Mouse (Mus musculus) kidney, adult 2 months (tissue): ENCODE data around the gene Stag1. TPM values are rescaled to one million over a fixed set of nuclear protein-coding genes. Genes with fewer than 3 reads are reported as not detected.

Experiments used
- DNase-seq: peaks from one replicate; pipeline ENCODE4 v3.0.0; 2021
- H3K27ac ChIP-seq: fragments of 200-500 bp; 2 replicates; pipeline ENCODE4 v1.5.1; 2012; ENCODE audit warnings: low read depth, low read length, control low read depth, inconsistent platforms; ENCODE audit not compliant: insufficient read depth
- H3K27me3 ChIP-seq: fragments of 200-500 bp; replicated peaks from 2 replicates; pipeline ENCODE4 v1.6.1; 2012; ENCODE audit warnings: mild to moderate bottlenecking, moderate library complexity, low read length, inconsistent platforms; ENCODE audit not compliant: control insufficient read depth, insufficient read depth
- H3K36me3 ChIP-seq: fragments of 200-500 bp; 2 replicates; pipeline ENCODE4 v1.6.1; 2012; ENCODE audit warnings: mild to moderate bottlenecking, moderate library complexity, low read length, inconsistent platforms; ENCODE audit not compliant: control insufficient read depth, insufficient read depth
- H3K4me1 ChIP-seq: fragments of 200-500 bp; 2 replicates; pipeline ENCODE4 v1.6.1; 2011; ENCODE audit warnings: low read length; ENCODE audit not compliant: control insufficient read depth, insufficient read depth
- H3K4me3 ChIP-seq: fragments of 200-500 bp; 2 replicates; pipeline ENCODE4 v1.5.1; 2011; ENCODE audit warnings: mild to moderate bottlenecking, low read depth, low read length, control low read depth; ENCODE audit not compliant: insufficient read depth
- CTCF ChIP-seq: fragments of 200-500 bp; conservative IDR thresholded peaks from 2 replicates; pipeline ENCODE4 v1.5.1; 2011; ENCODE audit warnings: low read depth, mild to moderate bottlenecking, control low read depth, low read length, moderate library complexity, mixed read lengths; ENCODE audit not compliant: insufficient read depth, insufficient read length
- POLR2A ChIP-seq: fragments of 200-500 bp; IDR thresholded peaks from one replicate; pipeline ENCODE4 v1.6.1; 2011; ENCODE audit warnings: low read depth, low read length, control low read depth
- WGBS: fragments of 180-500 bp; shearing (Covaris S2); methylation state at CpG from one replicate; pipeline ENCODE4 v1.1.7; 2018; 5-methylcytosine and 5-hydroxymethylcytosine counted together
- polyA plus RNA-seq: library from polyadenylated mRNA; depleted of rRNA; stranded (reverse); fragments of >200 nt; gene quantifications from 2 replicates; pipeline ENCODE4 v1.2.3, GENCODE M21; 2012

The Stag1 gene
- polyA plus RNA-seq, 1 experiment = 5.1 TPM

DNA sequence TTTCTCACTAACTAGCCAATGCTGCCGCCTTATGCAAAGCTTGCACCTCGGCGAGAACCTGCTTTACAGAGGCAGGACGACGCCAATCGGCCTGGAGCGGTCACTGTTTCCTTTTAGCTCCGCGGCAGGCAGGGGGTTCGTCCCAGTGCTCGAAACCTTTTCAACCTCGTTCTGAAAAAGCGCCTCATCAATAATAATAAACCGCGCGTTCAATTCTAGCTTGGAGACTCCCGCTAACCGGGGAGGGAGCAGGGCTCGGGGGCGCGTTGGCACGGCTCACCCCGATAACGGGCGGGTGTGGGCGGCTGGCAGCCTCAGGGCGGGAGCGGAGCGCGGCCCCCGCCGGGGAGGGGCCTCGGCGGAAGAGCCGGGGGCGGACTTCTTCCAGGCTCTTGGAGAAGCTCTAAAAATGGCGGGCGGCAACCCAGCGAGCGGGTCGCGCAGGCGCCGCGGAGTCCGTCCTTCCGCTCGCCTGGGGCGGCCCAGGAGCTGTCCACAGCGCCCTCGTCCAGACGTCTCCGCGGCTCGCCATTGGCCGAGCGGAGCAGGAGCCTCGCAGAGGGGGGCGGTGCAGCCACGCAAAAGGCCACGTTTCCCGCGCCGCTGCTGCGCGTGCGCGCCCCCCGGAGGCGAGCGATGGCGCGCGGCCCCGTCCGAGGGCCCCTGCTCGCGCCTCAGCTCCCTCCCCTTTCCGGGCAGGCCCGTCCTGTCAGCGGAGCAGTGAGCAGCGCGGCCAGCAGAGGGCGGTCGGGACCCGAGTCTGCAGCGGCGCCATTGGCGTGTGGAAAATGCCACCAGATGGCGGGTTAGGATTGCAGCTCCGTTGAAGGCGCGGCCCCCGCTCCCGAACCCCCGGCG is 45.5 kb downstream of the Stag1 start:
- WGBS = under 1% methylated on average over 89 of the region's 97 CpGs
- no peaks in the 10 kb centered on the region for H3K27me3 ChIP-seq

DNA sequence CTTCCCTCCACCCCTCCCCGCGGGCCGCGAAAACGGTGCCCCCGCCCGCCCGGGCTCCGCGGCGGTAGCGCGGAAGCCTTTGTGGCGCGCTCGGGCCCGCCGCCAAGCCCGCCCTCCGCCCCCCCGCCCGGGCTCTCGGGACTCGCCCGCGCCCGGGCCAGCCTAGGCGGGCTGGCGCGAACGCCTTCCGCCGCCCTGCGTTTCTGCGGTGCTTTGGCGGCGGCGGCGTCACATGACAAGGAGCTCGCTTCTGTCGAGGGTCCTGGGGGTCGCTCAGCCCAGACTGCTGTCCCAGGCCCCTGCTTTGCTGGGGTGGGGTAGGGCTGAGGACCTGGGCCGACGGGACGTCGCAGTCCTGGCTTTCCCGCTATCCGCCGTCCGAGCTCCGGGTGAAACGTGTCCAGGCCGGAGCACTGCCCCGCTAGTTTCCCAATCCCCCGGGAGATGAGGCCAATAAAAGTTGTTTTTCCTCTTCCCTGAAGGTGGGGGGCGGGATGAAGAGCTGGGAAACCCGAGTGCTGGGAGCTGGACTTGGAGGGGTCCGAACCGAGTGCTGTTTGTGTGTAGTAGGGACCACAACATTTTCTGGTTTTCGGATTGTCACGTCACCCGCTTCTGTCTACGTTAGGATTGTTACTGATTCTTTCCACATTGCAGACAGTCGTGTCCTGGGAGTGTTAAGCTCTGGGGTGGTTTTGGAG is 46.6 kb downstream of the Stag1 start:
- Histone ChIP-seq H3K4me3 (peak overlapping the region; percentile 97), H3K27me3 (no peaks in the 10 kb centered on the region), H3K27ac (peak overlapping the region; percentile 100), H3K4me1 (peaks cover 6% of the 10 kb centered on the region; the same call in 1 of the 2 replicates), H3K36me3 (no peaks in the 10 kb centered on the region)
- under 1% methylated on average over 56 of the region's 64 CpGs for WGBS
- peak; percentile 81 for DNase-seq
- TF ChIP-seq POLR2A (no peak), CTCF (no peak)

More for the DNA sequence above, 45.5 kb downstream of the Stag1 start:
- TF ChIP-seq POLR2A = no peak
- TF ChIP-seq CTCF = peak; percentile 86
- peak overlapping the region; percentile 84 for H3K27ac ChIP-seq
- H3K4me1 ChIP-seq = peaks cover 6% of the 10 kb centered on the region; the same call in 1 of the 2 replicates
- DNase-seq = peak; percentile 99
- no peaks in the 10 kb centered on the region for H3K36me3 ChIP-seq
- peak overlapping the region; percentile 97 for H3K4me3 ChIP-seq

DNA sequence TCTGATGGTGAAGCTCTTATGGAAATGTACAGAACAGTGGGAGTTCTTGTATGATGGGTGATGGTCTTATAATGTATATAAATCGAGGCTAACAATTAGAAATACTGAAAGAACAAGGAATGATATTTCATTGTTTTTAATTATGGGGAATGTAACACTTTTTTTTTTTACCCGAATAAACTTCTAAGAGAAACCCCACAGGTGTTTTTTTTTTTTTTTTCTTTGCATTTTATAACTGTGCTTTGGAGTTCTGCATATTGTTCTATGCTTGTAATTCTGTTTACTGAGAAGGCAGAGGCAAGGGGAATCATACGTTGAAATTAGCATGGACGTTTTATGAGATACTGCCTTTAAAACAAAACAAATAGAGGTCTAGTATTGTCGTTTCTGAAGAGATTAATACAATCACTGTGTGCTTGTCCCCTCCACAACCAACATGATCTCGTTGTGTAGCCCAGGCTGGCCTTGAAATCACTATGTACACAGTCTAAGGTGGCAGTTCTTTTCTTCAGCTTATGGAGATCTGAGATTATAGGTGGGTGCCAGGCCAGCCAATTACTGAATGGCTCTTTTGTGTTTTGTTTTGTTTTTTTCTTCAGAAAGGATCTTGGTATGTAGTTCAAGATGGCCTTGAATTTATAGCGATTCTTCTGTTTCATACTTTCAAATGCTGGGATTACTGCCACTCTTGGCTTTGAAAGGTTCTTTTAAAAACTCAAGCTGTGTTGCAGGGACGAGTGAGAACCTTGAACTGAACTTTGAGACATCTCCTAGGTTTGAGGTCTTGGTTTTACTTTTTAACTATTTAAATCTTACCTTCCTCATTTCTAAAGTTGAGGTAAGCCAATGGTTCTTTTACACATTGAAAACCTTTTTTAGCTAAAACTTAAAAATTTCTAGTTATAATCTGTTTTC is 47.7 kb downstream of the Stag1 start:
- WGBS = 21% methylated on average over 8 of the region's 8 CpGs
- H3K27ac ChIP-seq = peak overlapping the region; percentile 91
- no peaks in the 10 kb centered on the region for H3K27me3 ChIP-seq
- H3K4me1 ChIP-seq = peaks cover 6% of the 10 kb centered on the region; the same call in 1 of the 2 replicates
- DNase-seq = peak; percentile 61
- TF ChIP-seq POLR2A (no peak), CTCF (no peak)
- 0 out of 2 replicates have a peak overlapping the region, but pooled peaks have one; percentile 28 for H3K4me3 ChIP-seq
- no peaks in the 10 kb centered on the region for H3K36me3 ChIP-seq

DNA sequence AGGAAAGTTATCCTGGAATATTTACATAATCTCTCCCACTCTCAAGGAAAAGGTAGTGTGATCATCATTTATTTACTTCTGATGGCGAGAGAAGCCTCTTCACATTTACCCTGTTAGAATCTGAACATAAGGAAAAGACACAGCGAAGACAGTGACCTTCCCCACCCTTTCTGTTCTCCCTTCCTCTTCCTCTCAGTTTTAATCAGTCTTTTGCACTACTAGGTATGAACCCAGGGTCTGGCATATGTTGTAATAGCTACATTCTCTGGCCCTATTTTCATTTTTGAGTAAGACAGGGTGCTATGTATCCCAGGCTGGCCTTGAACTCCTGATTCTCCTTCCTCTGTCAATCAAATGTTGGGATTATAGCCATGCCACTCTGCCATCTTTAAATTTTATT is 48.7 kb downstream of the Stag1 start:
- DNase-seq = no peak
- Histone ChIP-seq H3K4me3 (no peak overlapping the region), H3K27ac (no peak overlapping the region), H3K4me1 (peaks cover 6% of the 10 kb centered on the region; the same call in 1 of the 2 replicates), H3K36me3 (no peaks in the 10 kb centered on the region), H3K27me3 (no peaks in the 10 kb centered on the region)
- 83% methylated on average over 2 of the region's 2 CpGs for WGBS
- no peak for TF ChIP-seq CTCF
- no peak for TF ChIP-seq POLR2A

- no peak for TF ChIP-seq POLR2A
- TF ChIP-seq CTCF = no peak
- H3K36me3 ChIP-seq = no peaks in the 10 kb centered on the region
- no peak overlapping the region for H3K27ac ChIP-seq
- DNase-seq = no peak
- no peak overlapping the region for H3K4me3 ChIP-seq
- H3K27me3 ChIP-seq = no peaks in the 10 kb centered on the region
- peaks cover 3% of the 10 kb centered on the region; the same call in 1 of the 2 replicates for H3K4me1 ChIP-seq
- WGBS = 75% methylated on average over 2 of the region's 2 CpGs
Measured at GRCm38 (mm10) chr9:100647774-100648323, 50.3 kb downstream of the Stag1 start.

DNA sequence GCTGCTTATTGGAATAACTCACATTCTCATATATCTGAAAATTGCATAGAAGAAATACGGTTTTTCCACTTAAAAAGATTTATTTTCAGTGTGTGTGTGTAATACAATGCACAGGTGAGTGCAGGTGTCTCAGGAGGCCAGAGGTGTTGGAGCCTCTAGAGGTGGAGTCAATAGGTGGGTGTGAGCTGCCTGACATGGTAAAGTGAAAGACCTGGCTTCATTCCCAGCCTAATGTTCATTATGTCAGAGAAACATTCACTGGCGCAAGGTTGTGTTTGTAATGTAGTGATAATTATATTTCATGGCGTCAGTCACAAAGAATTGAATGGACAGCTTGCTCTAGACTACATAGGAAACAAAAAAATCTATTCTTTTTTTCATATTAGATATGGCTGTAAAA is 56.5 kb downstream of the Stag1 start:
- 62% methylated on average over 3 of the region's 3 CpGs for WGBS
- Histone ChIP-seq H3K4me3 (no peak overlapping the region), H3K27me3 (no peaks in the 10 kb centered on the region), H3K36me3 (no peaks in the 10 kb centered on the region), H3K27ac (no peak overlapping the region), H3K4me1 (0 out of 2 replicates have a peak, but pooled peaks cover 2% of the 10 kb centered on the region)
- DNase-seq = peak; percentile 19
- TF ChIP-seq POLR2A = no peak
- no peak for TF ChIP-seq CTCF
